Mouse (Mus musculus) liver, embryonic 16.5 days (tissue): ENCODE data around the gene Miip. TPM values are rescaled to one million over a fixed set of nuclear protein-coding genes. Genes with fewer than 3 reads are reported as not detected.

Experiments used
- ATAC-seq: fragments of 200-750 bp; cut with Nextera tagmentation; 2 replicates; pipeline ENCODE4 v1.8.0; 2017; ENCODE audit warnings: low read depth, mild to moderate bottlenecking, moderate number of reproducible peaks, moderate library complexity
- H3K27ac ChIP-seq: fragments of 300-500 bp; sonication (generic); 2 replicates; pipeline ENCODE4 v1.5.1; 2014; ENCODE audit warnings: mild to moderate bottlenecking, low read length
- H3K27me3 ChIP-seq: fragments of 300-500 bp; sonication (generic); 2 replicates; pipeline ENCODE4 v1.6.1; 2014; ENCODE audit warnings: low read depth, low read length, mixed read lengths; ENCODE audit not compliant: control insufficient read depth, insufficient read depth
- H3K36me3 ChIP-seq: fragments of 300-500 bp; sonication (generic); 2 replicates; pipeline ENCODE4 v1.6.1; 2014; ENCODE audit warnings: mild to moderate bottlenecking; ENCODE audit not compliant: control insufficient read depth, insufficient read depth
- H3K4me1 ChIP-seq: fragments of 300-500 bp; sonication (generic); 2 replicates; pipeline ENCODE4 v1.6.1; 2014; ENCODE audit warnings: low read depth, low read length, mixed read lengths; ENCODE audit not compliant: control insufficient read depth
- H3K4me2 ChIP-seq: fragments of 300-500 bp; sonication (generic); 2 replicates; pipeline ENCODE4 v1.6.1; 2014; ENCODE audit warnings: low read depth, low read length, mixed read lengths
- H3K4me3 ChIP-seq: fragments of 300-500 bp; sonication (generic); 2 replicates; pipeline ENCODE4 v1.5.1; 2014; ENCODE audit warnings: low read depth, mild to moderate bottlenecking, low read length
- H3K9ac ChIP-seq: fragments of 300-500 bp; sonication (generic); 2 replicates; pipeline ENCODE4 v1.6.1; 2014; ENCODE audit warnings: low read depth, low read length
- H3K9me3 ChIP-seq: fragments of 300-500 bp; sonication (generic); replicated peaks from 2 replicates; pipeline ENCODE4 v1.6.1; 2016; ENCODE audit warnings: low read length; ENCODE audit not compliant: control insufficient read depth
- WGBS: fragments of 180-500 bp; shearing (Covaris S2); extraction: QIAGEN DNeasy Blood & Tissue Kit; methylation state at CpG from one replicate; pipeline ENCODE4 v1.1.7; 2014; ENCODE audit not compliant: insufficient replicate concordance; 5-methylcytosine and 5-hydroxymethylcytosine counted together
- polyA plus RNA-seq: library from polyadenylated mRNA; unstranded; fragments of >200 nt; fragmentation: Nextera tagmentation; extraction: Ambion mirVana; gene quantifications from 2 replicates; pipeline ENCODE4 v1.2.1, GENCODE M21; 2015

The Miip gene
- polyA plus RNA-seq, 1 experiment from 2014 or later, result 29.4 TPM

DNA sequence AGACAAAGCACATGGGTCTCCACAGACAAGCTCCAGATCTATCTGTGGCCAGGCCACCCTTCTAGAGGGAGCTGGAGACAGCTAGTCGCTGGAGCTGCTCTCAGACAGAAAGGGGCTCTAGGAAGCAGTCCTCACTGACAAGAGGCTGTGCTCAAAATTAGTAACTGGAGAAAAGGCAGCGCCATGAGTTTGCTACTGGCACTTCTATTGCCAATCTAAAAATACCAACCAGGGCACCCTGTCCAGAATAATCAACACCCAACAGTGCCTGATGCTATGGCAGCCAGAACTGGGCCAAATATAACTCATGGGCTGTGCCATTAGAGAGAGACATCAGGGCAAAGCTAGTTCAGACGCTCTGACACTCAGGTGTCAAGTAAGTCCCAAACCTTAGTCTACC is 28.7 kb upstream of the Miip start:
- Histone ChIP-seq H3K9ac (no peak overlapping the region), H3K4me3 (no peak overlapping the region), H3K4me2 (no peak overlapping the region), H3K9me3 (no peaks in the 10 kb centered on the region), H3K27ac (no peak overlapping the region), H3K36me3 (peaks cover 32% of the 10 kb centered on the region), H3K4me1 (no peaks in the 10 kb centered on the region), H3K27me3 (no peaks in the 10 kb centered on the region)
- 78% methylated on average over 3 of the region's 3 CpGs for WGBS
- ATAC-seq, result no peak

DNA sequence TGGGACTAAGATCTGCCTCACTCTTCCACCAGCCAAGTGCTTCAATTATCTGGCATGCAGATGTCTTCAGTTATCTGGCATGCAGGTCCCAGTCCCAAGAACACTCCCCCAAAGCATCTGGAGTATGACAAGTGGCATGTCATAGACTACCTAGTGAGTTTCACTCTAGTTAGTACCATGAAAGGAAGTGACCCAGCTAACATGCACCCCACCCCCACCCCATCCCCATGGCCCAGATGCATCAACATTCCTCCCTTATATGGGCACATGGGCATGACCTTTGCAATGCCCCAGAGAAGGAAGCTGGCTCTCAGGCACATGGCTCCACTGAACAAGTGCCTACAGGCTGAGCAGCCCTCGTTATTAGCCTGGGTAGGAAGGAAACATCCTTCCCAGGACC is 27.8 kb upstream of the Miip start:
- WGBS, result 36% methylated on average over 1 of the region's 1 CpGs
- no peak for ATAC-seq

DNA sequence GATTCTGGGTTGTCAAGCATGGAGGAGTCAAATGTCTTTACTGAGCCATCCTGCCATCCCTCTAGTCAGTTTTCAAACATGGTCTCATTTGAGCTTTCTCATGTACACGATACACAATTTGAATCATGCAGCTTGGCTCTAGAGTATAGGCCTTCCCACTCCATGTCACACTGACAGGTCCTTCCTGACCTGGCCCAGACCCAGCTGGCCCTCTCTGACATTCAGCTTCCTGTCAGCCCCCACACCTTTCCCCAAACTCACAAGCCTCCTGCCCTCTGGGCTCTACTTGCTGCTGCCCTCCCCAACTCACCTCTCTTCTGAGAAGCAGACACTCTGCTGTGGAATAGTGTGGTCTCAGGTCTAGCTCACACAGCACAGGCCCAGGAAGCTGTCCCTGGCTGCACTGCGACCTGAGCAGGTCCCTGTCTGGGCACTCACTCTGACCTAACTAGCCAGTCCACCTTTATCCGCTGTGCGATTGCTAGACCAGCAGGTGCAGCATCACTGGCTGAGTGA is 27.3 kb upstream of the Miip start:
- H3K4me2 ChIP-seq, result no peak overlapping the region
- peaks cover 32% of the 10 kb centered on the region for H3K36me3 ChIP-seq
- H3K27me3 ChIP-seq, result no peaks in the 10 kb centered on the region
- H3K4me3 ChIP-seq, result no peak overlapping the region
- no peak overlapping the region for H3K9ac ChIP-seq
- no peaks in the 10 kb centered on the region for H3K9me3 ChIP-seq
- no peaks in the 10 kb centered on the region for H3K4me1 ChIP-seq
- WGBS, result 75% methylated on average over 4 of the region's 4 CpGs
- H3K27ac ChIP-seq, result no peak overlapping the region
- no peak for ATAC-seq

More for the DNA sequence above, 27.8 kb upstream of the Miip start:
- Histone ChIP-seq H3K27me3 (no peaks in the 10 kb centered on the region), H3K9ac (no peak overlapping the region), H3K36me3 (peaks cover 32% of the 10 kb centered on the region), H3K4me3 (no peak overlapping the region), H3K4me1 (no peaks in the 10 kb centered on the region), H3K9me3 (no peaks in the 10 kb centered on the region), H3K4me2 (no peak overlapping the region), H3K27ac (no peak overlapping the region)

DNA sequence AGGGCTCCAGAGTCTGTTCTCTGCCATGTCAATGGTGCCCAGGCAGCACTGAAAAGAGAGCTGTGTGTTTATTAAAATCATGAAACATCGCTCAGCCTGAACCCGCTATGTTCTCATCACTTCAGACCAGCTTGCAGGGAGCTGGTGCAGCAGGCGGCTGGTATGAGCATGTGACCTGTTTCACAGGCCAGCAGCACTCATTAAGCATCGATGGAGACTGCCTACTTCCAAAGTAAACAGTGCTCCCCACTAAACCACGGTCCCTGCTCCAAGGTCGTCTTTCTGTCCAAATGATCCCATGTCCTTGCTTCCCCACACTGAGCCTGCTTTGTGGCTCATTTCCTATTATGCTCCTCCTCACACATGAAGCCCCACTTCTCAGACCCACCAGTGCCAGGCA is 21.7 kb upstream of the Miip start:
- H3K4me1 ChIP-seq, result no peaks in the 10 kb centered on the region
- H3K4me3 ChIP-seq, result no peak overlapping the region
- H3K4me2 ChIP-seq, result no peak overlapping the region
- no peak for ATAC-seq
- H3K9ac ChIP-seq, result no peak overlapping the region
- H3K9me3 ChIP-seq, result no peaks in the 10 kb centered on the region
- H3K27ac ChIP-seq, result no peak overlapping the region
- 77% methylated on average over 6 of the region's 6 CpGs for WGBS
- H3K36me3 ChIP-seq, result peaks cover 33% of the 10 kb centered on the region
- no peaks in the 10 kb centered on the region for H3K27me3 ChIP-seq

DNA sequence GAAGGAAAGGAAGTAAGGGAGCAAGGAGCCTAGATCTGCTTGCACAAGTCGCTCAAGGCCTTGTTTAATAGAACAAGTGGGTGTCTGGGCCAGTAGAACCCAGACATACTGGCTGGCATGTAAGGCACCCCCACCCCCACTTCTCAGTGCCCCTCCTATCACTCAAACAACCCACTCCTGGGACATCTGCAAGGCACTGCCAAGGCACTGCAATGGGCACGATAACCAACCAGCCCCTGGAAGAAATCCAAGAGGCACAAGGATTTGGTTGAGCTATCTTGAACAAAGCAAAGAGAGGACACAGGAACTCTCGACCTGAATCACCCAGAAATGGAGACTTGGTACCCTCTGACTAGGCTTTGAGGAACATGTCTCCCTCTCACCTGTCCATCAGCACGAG is 19.6 kb upstream of the Miip start:
- Histone ChIP-seq H3K27ac (no peak overlapping the region), H3K27me3 (no peaks in the 10 kb centered on the region), H3K9me3 (no peaks in the 10 kb centered on the region), H3K36me3 (peaks cover 30% of the 10 kb centered on the region), H3K9ac (no peak overlapping the region), H3K4me2 (no peak overlapping the region), H3K4me3 (no peak overlapping the region), H3K4me1 (no peaks in the 10 kb centered on the region)
- WGBS, result 76% methylated on average over 4 of the region's 4 CpGs
- no peak for ATAC-seq

DNA sequence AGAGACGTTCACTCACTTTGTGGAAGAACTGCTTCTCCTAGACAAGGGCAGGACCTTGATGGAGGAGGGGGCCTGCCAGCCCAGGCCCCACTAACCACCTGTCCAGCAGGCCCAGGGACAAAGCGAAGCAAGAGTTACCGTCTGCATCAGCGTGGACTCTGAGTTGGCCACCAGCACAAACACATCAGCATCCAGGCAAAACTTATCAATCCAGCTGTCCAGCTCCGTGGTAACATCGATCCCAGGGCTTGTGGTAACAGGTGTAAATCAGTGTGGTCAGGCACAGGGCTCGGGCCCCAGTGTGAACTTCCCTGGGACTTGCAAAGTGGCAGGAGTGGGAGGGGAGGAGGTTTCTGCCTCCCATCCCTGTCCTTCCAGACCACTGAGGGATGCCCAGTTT is 18.7 kb upstream of the Miip start:
- Histone ChIP-seq H3K9me3 (no peaks in the 10 kb centered on the region), H3K36me3 (peaks cover 33% of the 10 kb centered on the region), H3K4me3 (no peak overlapping the region), H3K9ac (no peak overlapping the region), H3K4me1 (no peaks in the 10 kb centered on the region), H3K27ac (no peak overlapping the region), H3K27me3 (no peaks in the 10 kb centered on the region), H3K4me2 (no peak overlapping the region)
- no peak for ATAC-seq
- 77% methylated on average over 7 of the region's 7 CpGs for WGBS

DNA sequence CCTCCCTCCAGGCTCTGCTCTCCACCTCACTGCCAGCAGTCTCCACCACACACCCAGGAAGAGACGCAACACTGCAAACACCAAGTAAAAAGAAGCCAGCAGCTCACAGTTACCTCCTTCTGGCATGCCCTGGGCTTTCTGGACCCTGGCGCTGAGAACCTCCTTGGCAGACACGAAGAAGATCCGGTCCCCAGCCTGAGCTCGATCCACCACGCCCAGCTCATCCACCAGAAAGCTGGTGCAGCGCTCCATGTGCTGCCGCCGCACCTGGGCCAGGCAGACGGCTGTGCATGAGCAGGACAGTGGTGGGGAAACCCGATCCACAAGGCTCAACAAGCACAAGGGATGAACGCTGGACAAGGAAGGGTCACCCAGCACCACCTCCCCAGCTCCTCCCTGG is 17.5 kb upstream of the Miip start:
- H3K4me1 ChIP-seq, result no peaks in the 10 kb centered on the region
- no peak overlapping the region for H3K9ac ChIP-seq
- no peaks in the 10 kb centered on the region for H3K27me3 ChIP-seq
- H3K4me2 ChIP-seq, result no peak overlapping the region
- H3K4me3 ChIP-seq, result no peak overlapping the region
- ATAC-seq, result no peak
- no peak overlapping the region for H3K27ac ChIP-seq
- peaks cover 44% of the 10 kb centered on the region for H3K36me3 ChIP-seq
- H3K9me3 ChIP-seq, result no peaks in the 10 kb centered on the region
- WGBS, result 86% methylated on average over 12 of the region's 12 CpGs

DNA sequence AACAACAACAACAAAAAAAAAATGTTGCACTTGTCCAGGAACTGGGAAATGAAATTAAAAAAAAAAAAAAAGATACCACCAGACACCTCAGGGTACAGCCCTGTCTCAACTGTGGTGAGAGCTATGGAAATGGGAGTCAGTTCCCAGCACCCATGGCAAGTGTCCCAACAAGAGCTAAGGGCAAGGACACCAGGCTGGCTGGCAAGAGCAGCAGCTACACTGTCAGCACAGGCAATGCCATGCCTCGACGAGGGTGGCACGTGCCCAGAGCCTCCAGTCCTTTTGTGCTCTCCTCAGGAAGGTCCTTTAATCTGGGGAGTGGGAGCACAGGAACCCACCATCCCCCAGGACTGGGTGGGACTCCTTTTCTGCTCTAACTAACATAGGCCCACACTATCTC is 15.5 kb upstream of the Miip start:
- Histone ChIP-seq H3K27me3 (no peaks in the 10 kb centered on the region), H3K9ac (no peak overlapping the region), H3K4me1 (no peaks in the 10 kb centered on the region), H3K27ac (no peak overlapping the region), H3K36me3 (peaks cover 45% of the 10 kb centered on the region), H3K9me3 (no peaks in the 10 kb centered on the region), H3K4me2 (no peak overlapping the region), H3K4me3 (no peak overlapping the region)
- ATAC-seq, result no peak
- 78% methylated on average over 3 of the region's 3 CpGs for WGBS

DNA sequence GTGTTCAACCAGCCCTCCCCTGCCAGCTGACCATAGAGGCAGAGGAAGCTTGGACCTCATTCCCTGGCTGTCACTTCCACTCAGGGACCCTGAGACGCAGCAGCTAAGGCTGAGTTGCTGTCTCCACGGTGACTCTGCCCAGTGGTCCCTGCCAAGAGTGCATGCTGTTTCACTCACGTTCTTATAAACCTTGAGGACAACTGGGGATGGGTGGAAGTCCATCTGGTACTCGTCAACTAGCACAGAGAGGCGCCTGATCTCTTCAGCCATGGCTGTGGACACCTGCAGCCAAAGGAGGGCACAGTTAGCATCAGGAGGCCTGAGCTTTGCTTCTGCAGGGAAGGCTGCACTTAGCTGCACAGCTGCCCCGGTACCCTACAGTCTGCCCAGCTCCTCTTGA is 14.4 kb upstream of the Miip start:
- H3K27ac ChIP-seq, result no peak overlapping the region
- no peaks in the 10 kb centered on the region for H3K9me3 ChIP-seq
- H3K9ac ChIP-seq, result no peak overlapping the region
- ATAC-seq, result no peak
- peaks cover 48% of the 10 kb centered on the region for H3K36me3 ChIP-seq
- H3K27me3 ChIP-seq, result no peaks in the 10 kb centered on the region
- WGBS, result 76% methylated on average over 6 of the region's 6 CpGs
- H3K4me3 ChIP-seq, result no peak overlapping the region
- no peak overlapping the region for H3K4me2 ChIP-seq
- H3K4me1 ChIP-seq, result no peaks in the 10 kb centered on the region
